Mouse (Mus musculus) liver, embryonic 14.5 days (tissue): ENCODE measurements around the gene Shroom3. TPM values are rescaled to one million over a fixed set of nuclear protein-coding genes. Genes with fewer than 3 reads are reported as not detected.

Experiments
- ATAC-seq: fragments of 200-750 bp; cut with Nextera tagmentation; 2 replicates; pipeline ENCODE4 v1.8.0; 2017; ENCODE audit warnings: moderate number of reproducible peaks, mild to moderate bottlenecking, moderate library complexity; ENCODE audit not compliant: insufficient read depth
- DNase-seq, 3 experiments: peaks; one replicate each; pipeline ENCODE4 v3.0.0-alpha.2; 2012 to 2013; ENCODE audit warnings: low read depth in 3 of 3, low spot score in 3 of 3
- H3K27ac ChIP-seq: fragments of 300-500 bp; sonication (generic); 2 replicates; pipeline ENCODE4 v1.5.1; 2014; ENCODE audit warnings: moderate library complexity, mild to moderate bottlenecking, control low read depth, inconsistent platforms
- H3K27me3 ChIP-seq: fragments of 300-500 bp; sonication (generic); 2 replicates; pipeline ENCODE4 v1.6.1; 2014; ENCODE audit warnings: mild to moderate bottlenecking, low read length, moderate library complexity; ENCODE audit not compliant: control insufficient read depth, insufficient read depth
- H3K36me3 ChIP-seq: fragments of 300-500 bp; sonication (generic); replicated peaks from 2 replicates; pipeline ENCODE4 v1.6.1; 2014; ENCODE audit warnings: low read depth; ENCODE audit not compliant: control insufficient read depth, insufficient read depth
- H3K4me1 ChIP-seq, 2 experiments: fragments of 200-500 bp in 1 of 2; fragments of 300-500 bp in 1 of 2; sonication (generic) in 1 of 2; replicated peaks; 2 replicates each; pipeline ENCODE4 v1.6.1; 2012 to 2014; ENCODE audit warnings: antibody characterized with exemption in 1 of 2, inconsistent platforms in 1 of 2, low read length in 1 of 2; ENCODE audit not compliant: control insufficient read depth in 2 of 2, insufficient read depth in 2 of 2
- H3K4me2 ChIP-seq: fragments of 300-500 bp; sonication (generic); 2 replicates; pipeline ENCODE4 v1.6.1; 2014; ENCODE audit warnings: low read depth, mild to moderate bottlenecking, control low read depth, moderate library complexity
- H3K4me3 ChIP-seq, 2 experiments: fragments of 200-500 bp in 1 of 2; fragments of 300-500 bp in 1 of 2; sonication (generic) in 1 of 2; 2 replicates each; pipeline ENCODE4 v1.5.1; 2012 to 2014; ENCODE audit warnings: low read depth in 2 of 2, low read length in 2 of 2, mild to moderate bottlenecking in 2 of 2, control low read depth in 1 of 2, inconsistent platforms in 1 of 2, moderate library complexity in 1 of 2; ENCODE audit not compliant: insufficient read depth in 1 of 2
- H3K9ac ChIP-seq: fragments of 300-500 bp; sonication (generic); replicated peaks from 2 replicates; pipeline ENCODE4 v1.6.1; 2014; ENCODE audit warnings: mild to moderate bottlenecking, control low read depth, moderate library complexity
- H3K9me3 ChIP-seq: fragments of 300-500 bp; sonication (generic); 2 replicates; pipeline ENCODE4 v1.6.1; 2016; ENCODE audit warnings: low read length, mixed read lengths; ENCODE audit not compliant: control insufficient read depth
- CTCF ChIP-seq: IDR thresholded peaks from 2 replicates; pipeline ENCODE4 v1.5.1; 2016; ENCODE audit warnings: antibody characterized with exemption, low read depth, control low read depth
- EP300 ChIP-seq: IDR thresholded peaks from 2 replicates; pipeline ENCODE4 v1.6.1; 2016; ENCODE audit warnings: antibody characterized with exemption, low read depth
- WGBS: fragments of 180-500 bp; shearing (Covaris S2); extraction: QIAGEN DNeasy Blood & Tissue Kit; methylation state at CpG from one replicate; pipeline ENCODE4 v1.1.7; 2014; ENCODE audit not compliant: insufficient replicate concordance; 5-methylcytosine and 5-hydroxymethylcytosine counted together
- polyA plus RNA-seq, 2 experiments: library from polyadenylated mRNA; depleted of rRNA in 1 of 2; stranded (reverse) in 1 of 2; unstranded in 1 of 2; fragments of >200 nt; fragmentation: Nextera tagmentation in 1 of 2; extraction: Ambion mirVana in 1 of 2; gene quantifications; 2 replicates each; pipeline versions ENCODE4 v1.2.1 to v1.2.3; 2012 to 2014

Shroom3 gene
- polyA plus RNA-seq, 2 experiments = 0.11 to 0.30 TPM

DNA sequence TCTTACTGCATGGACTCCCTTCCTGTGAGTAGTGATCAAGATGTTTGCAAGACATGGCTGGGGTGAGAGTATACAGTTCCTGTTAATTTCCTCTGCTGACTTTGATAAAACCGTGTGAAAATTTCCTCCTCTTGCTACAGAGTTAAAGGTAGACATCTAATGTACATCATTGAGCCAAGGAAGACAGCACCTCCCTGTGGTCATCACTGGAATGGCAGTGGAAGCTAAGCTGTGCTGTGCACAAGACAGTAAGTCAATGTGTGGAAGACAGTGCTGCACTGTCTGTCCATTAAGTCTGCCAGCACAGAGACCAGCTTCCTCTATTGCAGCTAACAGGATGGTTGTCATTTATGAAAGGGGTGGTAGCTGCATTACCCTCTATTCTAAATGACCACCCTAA is 27.0 kb upstream of the Shroom3 start:
- WGBS = 6% methylated on average over 1 of the region's 1 CpGs
- no peak overlapping the region for H3K4me3 ChIP-seq
- H3K9me3 ChIP-seq = no peaks in the 10 kb centered on the region
- no peaks in the 10 kb centered on the region for H3K36me3 ChIP-seq
- DNase-seq (peak in 1 of 3 experiments; percentile 6), ATAC-seq (no peak)
- H3K9ac ChIP-seq = no peak overlapping the region
- H3K4me2 ChIP-seq = no peak overlapping the region
- H3K4me1 ChIP-seq = no peaks in the 10 kb centered on the region
- H3K27me3 ChIP-seq = no peaks in the 10 kb centered on the region
- TF ChIP-seq EP300 (no peak), CTCF (peak; percentile 80)
- H3K27ac ChIP-seq = no peak overlapping the region

DNA sequence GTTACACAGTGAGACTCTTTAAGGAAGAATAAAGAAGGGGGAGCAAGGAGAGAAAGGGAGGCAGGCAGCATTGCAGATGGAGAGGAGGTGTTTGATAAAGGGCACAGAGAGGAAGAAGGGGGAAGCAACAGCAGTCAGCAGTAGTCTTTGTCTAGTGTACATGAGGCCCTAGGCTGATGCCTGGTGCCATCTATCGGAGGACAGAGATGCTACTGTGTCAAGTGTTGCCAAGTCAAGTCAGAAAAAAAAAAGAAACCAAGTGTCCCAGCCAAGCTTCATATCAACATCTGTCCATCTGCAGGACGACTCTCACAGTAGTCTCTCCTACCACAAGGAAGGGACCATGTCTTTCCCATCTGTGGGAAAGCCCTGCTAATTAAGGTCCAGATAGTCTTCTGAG is 18.9 kb upstream of the Shroom3 start:
- Histone ChIP-seq H3K36me3 (no peaks in the 10 kb centered on the region), H3K4me2 (no peak overlapping the region), H3K9ac (no peak overlapping the region), H3K9me3 (no peaks in the 10 kb centered on the region), H3K4me3 (no peak overlapping the region), H3K27me3 (no peaks in the 10 kb centered on the region), H3K27ac (no peak overlapping the region), H3K4me1 (no peaks in the 10 kb centered on the region)
- DNase-seq = no peak
- TF ChIP-seq EP300 (no peak), CTCF (no peak)
- ATAC-seq = no peak
- WGBS = 42% methylated on average over 2 of the region's 2 CpGs

DNA sequence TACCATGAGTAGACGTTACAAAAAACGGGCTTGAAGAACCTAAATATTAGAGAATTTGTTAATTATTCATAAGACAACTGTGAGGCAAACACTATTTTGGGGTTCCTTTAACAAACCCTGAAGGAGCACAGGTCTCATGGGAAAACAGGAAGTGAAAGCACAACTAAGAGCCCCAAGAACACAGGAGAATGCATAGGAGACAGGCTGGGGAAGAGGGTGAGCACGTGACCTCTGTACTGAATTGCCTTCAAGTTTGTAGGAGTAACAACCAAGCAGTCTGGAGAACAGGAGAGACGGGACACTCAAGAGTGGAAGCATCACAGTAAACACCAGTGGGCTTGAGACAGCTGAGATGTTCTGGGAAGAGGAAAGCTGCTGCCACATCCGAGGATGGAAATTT is 16.4 kb upstream of the Shroom3 start:
- TF ChIP-seq CTCF (no peak), EP300 (no peak)
- no peak for DNase-seq
- H3K4me3 ChIP-seq = no peak overlapping the region
- ATAC-seq = no peak
- no peaks in the 10 kb centered on the region; a peak in 2 of 4 replicates for H3K4me1 ChIP-seq
- no peaks in the 10 kb centered on the region for H3K27me3 ChIP-seq
- no peak overlapping the region for H3K27ac ChIP-seq
- no peaks in the 10 kb centered on the region for H3K9me3 ChIP-seq
- H3K9ac ChIP-seq = no peak overlapping the region
- no peak overlapping the region for H3K4me2 ChIP-seq
- H3K36me3 ChIP-seq = no peaks in the 10 kb centered on the region
- 52% methylated on average over 5 of the region's 5 CpGs for WGBS

DNA sequence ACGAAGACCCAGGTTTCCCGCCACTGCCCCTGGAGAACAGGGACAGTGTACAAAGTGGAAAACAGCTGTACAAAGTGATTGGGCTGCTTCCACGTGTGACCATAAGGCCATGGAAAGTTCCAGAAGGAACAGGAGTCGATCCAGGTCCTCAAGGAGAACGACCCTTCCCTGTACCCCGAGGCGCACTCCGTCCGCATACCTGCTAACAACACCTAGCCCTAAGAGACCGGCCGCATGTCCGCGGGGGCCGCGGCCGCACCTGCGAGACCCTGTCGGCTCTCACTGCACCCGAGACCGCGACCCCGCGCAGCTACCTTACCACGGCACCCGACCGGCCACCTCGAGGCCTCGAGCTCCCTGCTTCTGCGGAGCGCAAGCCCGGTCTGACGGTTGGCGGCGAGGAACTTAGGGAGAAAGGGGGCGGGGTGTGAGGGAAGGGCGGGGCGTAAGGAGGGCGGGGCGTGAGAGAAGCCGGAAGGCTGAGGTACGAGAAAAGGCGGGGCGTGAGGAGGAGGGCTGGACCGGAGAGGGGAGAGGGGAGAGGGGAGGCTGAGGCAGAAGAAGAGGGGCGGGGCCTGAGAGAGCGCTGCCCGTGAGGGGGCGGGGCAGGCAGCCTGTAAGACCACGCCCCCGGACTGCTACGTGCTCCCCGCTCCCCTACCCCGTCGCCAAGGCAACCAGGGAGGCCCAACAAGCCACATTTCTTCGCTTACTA is 8.2 kb upstream of the Shroom3 start, which contains the start of gene Ccdc158:
Gene Ccdc158 (minus strand): TSS at position 413 of the 715 bp plus-strand sequence.
- H3K27me3 ChIP-seq = no peaks in the 10 kb centered on the region
- ATAC-seq = peak; percentile 85
- no peak within 1 kb of the TSS for H3K27ac ChIP-seq
- peak within 1 kb of the TSS; percentile 34 to 50 for H3K4me3 ChIP-seq
- H3K4me2 ChIP-seq = peak within 1 kb of the TSS; percentile 45
- no peaks in the 10 kb centered on the region for H3K9me3 ChIP-seq
- no peaks in the 10 kb centered on the region for H3K36me3 ChIP-seq
- TF ChIP-seq CTCF (no peak), EP300 (no peak)
- WGBS = 13% methylated on average over 53 of the region's 55 CpGs
- peak; percentile 59 to 63 (median 59) for DNase-seq
- H3K4me1 ChIP-seq = peaks cover 0 to 9% of the 10 kb centered on the region in 2 experiments; a peak in 3 of 4 replicates
- H3K9ac ChIP-seq = no peak within 1 kb of the TSS

DNA sequence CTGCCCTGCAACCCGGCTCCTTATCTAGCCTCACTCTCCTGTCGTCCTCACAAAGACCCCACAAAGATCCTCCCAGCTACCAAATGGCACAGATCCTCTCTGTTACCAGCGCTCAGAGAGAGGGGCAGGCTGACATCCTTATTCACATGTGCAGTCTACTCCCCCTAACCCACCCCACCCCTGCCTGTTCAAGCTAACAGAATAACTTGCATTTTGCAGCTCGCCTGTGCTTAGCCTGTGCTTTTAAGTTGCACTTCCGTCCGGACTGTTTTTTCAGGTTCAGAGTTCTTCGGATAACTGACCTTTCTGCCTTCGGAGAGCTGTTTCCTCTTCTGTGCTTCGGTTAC is 7.7 kb upstream of the Shroom3 start:
- no peak overlapping the region for H3K27ac ChIP-seq
- no peak for DNase-seq
- H3K4me3 ChIP-seq = peak overlapping the region; percentile 34 to 50
- no peaks in the 10 kb centered on the region for H3K36me3 ChIP-seq
- no peak for TF ChIP-seq CTCF
- no peak for TF ChIP-seq EP300
- ATAC-seq = no peak
- H3K4me1 ChIP-seq = peaks cover 0 to 9% of the 10 kb centered on the region in 2 experiments; a peak in 3 of 4 replicates
- no peaks in the 10 kb centered on the region for H3K9me3 ChIP-seq
- H3K4me2 ChIP-seq = peak overlapping the region; percentile 45
- H3K27me3 ChIP-seq = no peaks in the 10 kb centered on the region
- no peak overlapping the region for H3K9ac ChIP-seq
- 2% methylated on average over 9 of the region's 9 CpGs for whole genome bisulfite sequencing
